Mouse (Mus musculus) ovary, postnatal 14 days (tissue): ENCODE results near the gene Auts2.

Experiments
- DNase-seq: peaks from one replicate; pipeline ENCODE4 v3.0.0; 2022; ENCODE audit warnings: low spot score

Auts2 gene

DNA sequence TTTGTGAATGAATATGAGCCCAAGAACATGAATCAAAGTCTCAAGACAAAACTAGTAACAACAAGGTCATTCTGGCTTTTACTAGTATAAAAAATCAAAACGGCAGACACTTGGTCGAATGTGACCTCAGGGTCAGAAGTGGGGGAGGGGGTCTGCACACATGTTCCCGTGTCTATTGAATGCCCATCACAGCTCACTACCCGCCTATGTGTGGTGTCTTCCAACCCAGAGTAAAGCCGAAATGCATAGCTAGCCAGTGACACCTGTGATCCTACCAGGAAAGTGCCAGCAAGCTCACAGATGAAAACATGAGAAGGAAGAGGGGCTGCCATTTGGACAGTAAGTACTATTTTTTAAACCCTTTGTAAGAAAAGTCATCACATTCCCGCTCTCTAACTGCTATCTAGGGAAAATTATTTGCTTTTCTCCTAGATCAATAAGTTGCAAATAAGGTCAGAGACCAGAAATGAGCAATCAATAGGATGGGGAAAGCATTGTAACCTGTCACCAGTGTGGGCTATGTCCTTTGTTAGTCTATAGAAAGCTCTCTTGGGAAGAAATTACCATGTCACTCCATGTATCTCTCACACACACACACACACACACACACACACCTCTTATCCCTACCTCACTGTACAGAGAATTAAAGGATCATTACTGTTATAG is 94.6 kb downstream of the Auts2 start:
- no peak for DNase-seq

DNA sequence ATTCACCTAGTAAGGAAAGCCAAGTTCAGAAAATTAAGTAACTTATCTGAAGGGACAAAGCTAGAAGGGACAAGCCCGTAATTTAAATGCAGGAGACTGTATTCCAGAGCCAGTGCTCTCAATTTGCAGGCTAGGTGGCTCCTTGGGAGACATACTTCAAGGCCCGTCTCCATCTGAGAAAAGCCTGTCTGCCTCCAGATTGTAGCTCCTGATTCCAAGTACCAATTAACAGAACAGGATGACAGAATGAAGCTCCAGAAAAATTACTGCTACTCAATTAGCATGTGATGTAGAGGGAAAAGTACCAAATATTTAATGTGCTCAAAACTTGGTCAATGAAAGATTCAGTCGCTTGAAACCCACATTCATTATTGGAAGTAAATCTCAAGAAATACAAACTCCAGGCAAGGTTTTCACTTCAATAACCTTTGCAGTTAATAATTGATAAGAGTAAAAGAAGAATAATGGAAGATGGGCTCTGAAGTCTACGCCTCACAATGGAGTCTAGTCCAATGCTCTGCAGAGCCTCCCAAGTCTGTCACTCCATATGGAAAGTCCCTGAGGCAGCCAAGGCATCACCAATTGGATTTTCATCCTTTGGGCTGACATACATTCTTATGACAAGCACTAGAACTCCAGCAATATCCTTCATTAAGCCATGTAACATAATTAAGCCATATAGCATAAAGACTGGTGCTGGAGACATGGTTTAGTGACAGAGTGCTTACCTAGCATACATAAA is 97.8 kb downstream of the Auts2 start:
- DNase-seq = no peak

DNA sequence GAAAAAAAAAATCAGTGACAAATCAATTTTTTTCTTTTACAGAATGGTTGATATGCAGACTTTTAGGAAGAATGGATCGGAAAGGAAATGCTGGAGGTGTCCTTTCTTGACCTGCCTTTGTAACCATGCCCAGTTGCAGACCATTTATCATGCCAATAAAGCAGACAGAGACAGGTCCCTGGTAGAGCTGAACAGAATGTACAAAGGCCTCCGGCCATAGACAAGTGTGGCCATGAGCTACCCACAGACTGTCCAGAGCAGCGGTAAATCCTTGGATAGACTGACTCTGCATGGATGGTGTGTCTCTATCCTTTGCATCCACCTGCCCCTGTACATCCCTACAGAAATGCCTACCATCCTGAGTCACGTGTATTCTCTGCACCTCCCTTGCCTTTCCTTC is 100.2 kb downstream of the Auts2 start:
- DNase-seq = no peak

DNA sequence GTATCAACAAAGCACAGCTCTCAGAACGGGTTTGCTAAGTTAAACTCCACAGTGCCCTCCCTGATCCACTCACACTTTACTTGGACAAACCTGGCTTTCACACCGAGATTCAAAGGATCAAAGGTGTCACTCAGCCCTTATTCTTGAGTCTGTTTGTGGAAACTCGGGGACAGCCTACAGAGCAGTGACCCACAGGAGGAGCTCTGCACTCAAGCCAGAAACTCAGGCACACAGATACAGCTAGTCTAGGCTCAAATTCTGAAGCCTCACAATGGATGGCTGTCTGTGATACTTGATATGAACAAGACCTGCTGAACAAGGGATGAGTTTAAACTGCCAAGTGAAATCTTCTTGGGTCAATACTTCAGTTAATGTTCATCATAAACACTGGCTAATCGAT is 104.7 kb downstream of the Auts2 start:
- no peak for DNase-seq

DNA sequence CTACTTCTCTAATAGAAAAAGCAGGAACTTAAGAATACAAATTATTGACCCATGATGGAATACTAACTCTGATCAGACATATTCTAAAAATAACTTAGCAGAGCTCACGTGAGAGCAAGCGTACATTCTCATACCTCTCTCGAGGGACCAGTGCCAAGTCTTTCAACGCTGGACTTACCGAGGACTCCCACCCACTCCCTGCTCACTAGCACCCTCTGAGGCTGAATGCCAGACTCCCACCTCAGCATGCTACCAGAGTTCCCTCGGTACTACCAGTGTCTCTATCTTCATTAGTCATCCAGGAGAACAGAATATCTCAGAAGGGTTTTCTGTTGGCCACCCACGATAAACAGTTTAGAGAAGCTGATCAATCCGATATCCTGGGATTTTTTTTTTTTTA is 105.2 kb downstream of the Auts2 start:
- no peak for DNase-seq

DNA sequence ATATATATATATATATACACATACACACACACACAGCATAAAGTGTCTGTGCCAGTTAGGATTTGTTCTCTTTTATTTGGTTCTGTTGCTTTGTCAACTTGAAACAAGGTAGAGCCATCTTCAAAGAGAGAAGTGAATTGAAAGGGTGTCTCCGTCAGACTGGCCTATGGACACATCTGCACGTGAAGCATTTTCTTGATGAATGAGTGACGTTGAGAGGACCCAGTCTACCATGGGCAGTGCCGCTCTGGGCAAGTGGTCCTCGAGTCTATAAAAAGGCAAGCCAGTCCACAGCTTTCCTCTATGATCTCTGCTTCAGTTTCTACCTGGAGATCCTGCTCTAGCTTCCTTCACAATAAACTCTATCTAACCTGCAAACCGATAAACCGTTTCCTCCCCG is 105.7 kb downstream of the Auts2 start:
- DNase-seq = no peak

DNA sequence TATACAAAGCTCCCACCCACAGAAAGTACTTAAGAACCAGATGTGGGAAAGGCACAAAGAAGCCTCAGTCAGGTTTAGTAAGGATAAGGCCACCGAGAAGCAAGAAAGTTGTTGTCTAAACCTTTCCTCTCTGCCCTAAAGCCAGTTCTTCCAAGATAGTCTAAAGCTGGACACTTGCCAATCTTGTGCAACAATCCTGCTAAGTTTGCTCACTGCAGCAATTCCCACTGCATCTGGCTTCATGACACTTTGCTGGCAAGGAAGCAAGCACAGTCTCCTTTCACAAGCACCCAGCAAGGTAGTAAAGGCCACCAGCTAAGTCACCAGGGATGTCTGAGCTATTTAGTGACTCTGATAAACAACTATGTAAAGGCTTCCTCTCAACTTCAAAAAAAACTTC is 106.2 kb downstream of the Auts2 start:
- peak; percentile 22 for DNase-seq

DNA sequence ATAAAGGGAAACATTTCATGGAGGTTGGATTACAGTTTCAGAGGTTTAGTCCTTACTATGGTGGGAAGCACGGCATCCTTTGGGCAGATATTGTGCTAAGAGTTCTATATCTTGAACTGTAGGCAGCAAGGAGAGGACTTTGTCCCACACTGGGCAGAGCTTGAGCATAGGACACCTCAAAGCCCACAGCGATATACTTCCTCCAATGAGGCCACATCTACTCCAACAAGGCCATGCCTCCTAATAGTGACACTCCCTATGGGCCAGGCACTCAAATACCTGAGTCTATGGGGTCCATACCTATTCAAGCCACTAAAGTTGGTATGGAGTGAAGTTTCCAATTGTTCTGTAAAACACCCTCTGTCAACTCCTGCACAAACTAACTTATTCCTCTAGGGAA is 106.7 kb downstream of the Auts2 start:
- no peak for DNase-seq

DNA sequence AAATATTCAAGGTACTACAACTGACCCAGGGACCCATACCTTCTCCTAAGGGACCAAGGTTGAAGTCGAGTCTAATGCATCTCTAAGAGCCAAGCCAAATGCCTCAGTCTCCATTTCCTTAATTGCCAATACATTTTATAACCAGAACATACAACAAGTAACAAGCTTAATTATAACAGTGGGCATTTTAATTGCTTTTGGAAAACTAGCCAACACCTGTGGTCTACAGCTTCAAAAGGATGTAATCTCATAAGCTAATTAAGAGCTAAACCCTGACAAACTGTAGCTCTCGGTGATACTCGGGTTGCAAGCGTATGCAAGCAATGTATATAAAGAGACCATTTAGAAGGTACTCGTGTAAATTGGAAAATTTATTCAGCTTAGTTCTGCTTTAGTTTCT is 107.7 kb downstream of the Auts2 start:
- no peak for DNase-seq

DNA sequence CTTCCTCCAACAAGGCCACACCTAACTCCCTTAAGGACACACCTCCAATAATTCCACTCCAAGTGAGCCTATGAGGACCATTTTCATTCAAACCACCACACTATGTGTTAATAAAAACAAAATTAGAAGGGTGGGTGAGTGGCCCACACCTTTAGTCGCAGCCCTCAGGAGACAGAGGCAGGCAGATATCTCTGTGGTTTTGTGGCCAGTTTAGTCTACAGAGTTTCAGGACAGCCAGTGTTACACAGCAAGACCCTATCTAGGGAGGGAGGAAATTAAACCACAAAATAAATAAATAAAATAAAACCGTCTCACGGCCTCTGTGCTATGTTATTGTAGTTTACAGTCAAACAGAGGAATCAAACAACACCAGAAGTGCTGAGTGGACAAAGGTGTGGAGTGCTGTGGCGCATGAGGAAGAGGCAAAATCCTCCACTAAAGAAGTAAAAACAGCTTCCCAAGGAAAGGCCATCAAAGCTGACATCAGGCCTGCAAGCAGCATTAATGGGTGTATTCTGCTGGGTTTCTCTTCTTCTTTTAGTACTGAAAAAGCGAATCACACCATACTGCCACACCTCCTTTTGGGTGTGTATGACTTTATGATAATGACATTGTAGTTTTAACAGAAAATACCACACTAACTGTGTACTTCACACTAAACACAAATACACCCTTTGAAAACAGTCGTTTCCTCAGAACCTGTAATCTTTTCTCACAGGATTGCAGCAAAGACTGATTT is 109.6 kb downstream of the Auts2 start:
- no peak for DNase-seq

DNA sequence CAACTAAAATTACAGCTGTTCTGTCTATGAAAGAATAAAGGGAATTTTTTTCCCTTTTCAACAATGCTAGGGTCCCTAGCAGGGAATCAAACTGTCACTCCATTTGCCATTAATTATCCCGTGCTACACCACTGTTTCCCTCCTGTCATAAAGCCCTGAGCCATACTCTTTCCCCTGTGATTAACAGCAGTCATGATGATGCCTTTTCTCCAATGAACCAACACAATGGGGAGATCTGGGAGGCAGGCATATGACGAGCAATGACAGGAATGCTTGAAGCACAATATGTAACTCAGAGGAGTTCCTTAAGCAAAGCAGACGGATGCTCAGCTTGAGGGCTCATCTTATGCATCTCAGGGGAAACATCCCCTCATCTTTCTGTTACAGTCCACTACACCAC is 113.8 kb downstream of the Auts2 start:
- no peak for DNase-seq

DNA sequence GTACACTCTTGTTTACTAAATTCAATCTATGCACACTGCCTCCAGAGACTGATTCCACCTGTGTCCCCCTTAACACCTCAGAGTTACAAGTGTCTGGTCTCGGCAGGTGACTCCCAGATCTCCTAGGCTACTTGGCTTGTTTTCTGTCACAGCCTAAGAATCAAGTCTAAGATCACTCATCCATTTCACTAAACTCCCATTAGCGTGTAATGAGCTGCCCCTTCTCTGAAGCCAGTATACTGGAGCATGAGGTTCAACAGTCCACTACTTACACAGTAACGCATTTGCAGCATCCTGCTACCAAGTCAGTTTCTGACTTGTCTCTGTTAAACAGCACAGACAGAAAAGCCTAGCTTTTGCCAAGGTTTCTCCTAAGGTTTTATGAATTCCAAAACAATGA is 116.8 kb downstream of the Auts2 start:
- DNase-seq = no peak

DNA sequence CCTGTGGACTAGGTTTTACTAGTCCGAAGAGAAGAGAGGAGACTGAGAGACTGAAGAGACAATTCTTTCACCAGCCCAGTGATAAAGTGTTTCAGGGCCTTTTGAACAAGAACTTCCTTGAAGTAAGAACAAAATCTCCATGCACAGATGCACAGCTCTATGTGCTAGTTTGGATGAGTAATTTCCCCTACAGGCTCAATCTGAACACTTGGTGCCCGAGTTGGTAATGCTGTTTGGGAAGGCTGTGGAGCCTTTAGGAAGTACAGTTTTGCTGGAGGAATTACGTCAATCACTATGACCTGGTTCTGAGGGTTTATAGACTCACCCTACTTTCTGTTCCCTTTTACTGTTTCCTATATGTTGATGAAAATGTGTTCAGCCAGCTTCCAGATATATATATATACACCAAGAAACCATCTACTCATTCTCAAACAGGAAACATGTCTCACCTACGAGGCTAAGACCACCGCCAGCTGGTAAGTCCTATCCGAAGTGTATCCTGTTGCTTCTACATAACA is 117.3 kb downstream of the Auts2 start:
- DNase-seq = no peak

DNA sequence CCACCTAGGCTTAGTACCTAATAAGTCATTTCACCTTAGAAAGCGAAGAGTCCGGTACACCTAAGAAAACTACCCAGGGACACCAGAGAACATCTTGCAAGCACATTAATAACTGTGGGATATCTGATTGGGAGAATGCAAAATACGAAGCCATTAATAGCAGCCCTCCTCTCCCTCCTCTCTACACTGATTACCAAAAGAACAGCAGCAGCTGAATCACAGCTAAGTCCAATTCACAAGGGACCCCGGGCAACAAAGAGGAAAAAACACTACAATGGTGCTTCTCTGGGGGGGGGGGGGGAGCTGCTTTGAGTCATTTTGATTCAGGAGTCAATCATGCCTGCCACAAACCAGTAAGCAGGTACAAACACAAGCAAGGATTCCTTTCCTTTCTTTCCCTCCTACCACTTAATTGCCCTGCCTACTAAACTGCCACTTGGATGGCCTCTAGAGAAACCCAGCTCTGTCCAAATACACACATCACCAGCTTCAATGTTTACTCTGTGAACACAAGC is 132.7 kb downstream of the Auts2 start:
- DNase-seq = no peak

DNA sequence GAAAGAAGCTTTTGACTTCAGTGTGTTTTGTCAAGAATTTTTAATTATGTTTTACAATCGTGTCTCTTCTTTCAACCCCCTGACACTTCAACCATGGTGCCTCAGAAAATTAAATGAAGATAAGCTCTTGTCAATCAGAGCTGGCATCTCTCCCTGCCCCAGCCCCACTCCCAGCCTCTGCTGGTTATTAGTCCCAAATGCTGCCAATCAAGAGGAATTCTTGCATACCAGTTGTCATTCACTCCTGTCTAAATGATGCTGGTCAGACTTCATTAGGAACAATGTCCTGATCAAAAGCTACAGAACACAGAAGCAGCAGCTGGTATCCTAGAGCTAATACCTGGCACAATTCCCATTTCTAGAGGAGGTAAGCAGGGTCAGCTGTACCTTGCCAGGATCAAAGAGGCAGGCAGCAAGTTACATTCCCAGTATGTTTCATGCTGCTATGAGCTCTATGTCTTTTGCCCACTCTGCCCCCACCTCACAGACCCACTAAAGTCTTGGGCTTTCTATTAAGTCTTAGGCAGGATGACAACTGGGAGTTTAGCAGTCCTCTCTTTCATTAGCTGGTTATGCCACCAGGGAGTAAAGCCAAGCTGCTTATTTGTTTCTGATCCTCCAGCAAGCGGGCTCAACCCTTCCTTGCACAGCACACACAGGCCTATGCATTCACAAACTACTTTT is 134.1 kb downstream of the Auts2 start:
- DNase-seq = no peak

DNA sequence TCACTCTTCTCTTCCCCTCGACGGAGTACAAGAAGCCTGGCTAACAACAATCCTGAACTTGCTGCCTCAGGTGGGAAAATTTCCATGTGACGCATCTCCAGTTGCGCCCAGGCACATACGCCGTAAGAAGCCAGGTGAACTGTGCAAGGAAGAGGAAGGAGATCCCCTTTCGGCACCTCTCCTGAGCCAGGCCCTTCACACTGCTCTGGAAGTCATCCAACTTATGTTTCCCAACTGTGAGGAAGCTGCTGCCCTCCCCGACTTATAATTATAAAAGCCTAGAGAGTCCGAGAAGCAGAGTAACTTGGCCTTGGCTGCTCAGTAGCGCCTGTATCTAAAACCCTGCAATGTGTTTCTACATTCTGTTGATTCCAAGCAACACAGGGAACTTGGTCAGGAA is 142.6 kb downstream of the Auts2 start:
- DNase-seq = no peak

DNA sequence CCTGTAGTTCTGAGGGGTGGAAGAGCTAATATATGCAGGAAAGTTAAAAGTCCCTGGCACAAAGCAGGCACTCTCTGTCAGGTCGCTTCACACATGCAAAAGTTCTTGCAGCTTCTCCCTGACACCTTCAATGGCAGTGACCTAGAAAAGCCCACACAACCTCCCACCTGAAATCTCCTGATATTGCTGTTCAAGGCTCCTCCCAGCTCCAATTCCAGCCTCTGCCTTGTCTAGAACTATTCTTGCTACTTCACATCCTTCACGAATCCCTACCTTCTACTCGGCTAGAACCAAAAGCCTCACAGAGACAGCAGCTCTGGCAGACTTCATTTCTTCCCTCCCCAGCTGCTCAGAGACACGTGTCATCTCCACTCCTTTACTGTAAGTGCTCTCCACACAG is 143.7 kb downstream of the Auts2 start:
- no peak for DNase-seq

DNA sequence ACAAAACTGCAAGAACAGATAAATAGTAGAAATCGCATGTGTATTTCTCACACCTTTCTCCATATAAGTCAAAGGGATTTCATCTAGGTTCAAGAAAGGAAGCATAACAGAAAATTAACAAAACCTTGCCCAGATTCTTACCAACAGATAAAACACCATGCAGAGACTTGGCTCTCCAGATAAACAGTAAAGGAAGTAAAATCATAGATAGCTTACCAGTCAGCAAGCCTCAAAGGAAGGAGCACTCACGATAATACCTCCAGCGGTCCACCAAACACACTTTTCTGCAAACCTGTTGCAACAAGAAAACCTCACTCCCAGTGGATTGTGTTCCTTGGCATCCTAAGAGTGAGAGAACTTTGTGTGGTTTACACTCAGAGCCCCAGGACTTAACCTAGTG is 147.2 kb downstream of the Auts2 start:
- DNase-seq = no peak

DNA sequence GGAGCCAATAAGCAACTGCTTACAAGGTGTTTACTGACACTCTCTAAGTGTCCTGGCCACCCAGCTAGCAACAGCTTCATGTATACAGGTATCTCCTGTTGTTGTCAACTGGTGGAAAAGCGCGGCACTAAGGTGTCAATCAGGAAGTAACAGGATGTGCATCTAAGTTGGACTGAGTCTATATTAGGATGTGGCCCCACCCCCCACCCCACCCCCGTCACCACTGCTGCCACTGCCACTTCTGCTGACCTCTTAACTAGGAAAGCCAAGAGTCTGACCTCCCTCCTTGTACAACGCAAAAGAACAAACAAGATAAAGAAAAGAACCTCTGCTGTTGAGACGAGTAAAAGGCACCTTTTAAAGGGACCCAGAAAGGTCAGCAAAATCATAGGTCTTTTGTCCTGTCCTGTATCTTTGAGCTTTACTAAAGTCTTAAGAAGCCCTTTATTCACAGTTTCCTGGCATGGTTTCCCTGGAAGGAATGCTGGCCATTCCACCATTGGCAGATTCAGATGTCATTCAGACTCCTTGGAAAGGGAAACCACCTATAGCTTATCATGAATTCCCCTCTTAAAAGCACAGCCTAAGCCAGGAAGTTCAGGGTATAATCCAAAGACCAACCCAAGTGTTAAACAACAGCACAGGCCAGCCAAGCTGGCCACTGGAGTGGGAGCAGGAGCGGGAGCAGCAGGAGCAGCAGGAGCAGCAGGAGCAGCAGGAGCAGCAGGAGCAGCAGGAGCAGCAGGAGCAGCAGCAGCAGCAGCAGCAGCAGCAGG is 148.2 kb downstream of the Auts2 start:
- DNase-seq = no peak

DNA sequence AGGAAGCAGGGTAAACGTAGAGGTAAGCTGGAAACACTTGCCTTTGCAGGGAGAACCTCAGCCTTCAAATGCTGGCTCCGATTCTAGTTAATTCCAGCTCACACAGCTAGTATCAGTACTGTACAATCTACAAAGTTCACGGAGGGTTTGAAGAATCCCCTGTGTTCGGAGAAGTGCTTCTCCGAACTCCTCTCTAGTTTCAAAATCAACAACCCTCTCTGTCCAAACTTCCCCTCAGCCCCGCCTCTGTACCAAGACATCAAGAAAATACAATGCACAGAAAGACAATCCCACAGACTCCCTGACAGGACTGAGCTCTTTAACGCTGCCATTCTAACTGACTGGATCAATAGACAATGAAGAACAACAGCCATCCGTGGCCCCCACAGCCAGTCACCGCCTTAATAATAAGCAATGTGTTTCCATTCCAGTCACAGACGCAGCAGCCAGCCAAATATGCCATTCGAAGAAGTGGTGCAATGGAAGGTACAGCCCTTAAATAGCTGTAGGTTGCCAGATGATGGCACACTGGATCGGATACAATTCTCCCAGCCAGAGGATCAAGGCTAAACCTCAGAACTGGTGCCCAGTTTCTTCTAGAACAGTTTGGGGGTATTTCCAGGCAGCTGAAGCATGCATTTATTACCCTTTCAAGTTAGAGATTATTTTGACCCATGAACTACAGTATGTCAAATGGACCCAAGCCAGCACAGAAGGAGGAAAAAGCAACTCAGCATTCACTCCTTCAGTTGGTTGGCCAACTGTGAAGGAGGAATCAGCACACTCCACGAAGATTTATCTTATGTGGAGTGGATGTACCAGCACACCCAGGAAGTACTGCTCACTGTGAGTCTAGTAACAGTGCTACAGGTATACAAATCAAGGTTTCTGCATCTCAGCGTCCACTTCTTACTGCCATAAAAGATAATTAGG is 151.0 kb downstream of the Auts2 start:
- DNase-seq = no peak
